Mouse (Mus musculus): ENCODE data around the gene Gm4894. TPM values are rescaled to one million over a fixed set of nuclear protein-coding genes. Genes with fewer than 3 reads are reported as not detected.

The Gm4894 gene
- total RNA-seq (2021), result not detected

DNA sequence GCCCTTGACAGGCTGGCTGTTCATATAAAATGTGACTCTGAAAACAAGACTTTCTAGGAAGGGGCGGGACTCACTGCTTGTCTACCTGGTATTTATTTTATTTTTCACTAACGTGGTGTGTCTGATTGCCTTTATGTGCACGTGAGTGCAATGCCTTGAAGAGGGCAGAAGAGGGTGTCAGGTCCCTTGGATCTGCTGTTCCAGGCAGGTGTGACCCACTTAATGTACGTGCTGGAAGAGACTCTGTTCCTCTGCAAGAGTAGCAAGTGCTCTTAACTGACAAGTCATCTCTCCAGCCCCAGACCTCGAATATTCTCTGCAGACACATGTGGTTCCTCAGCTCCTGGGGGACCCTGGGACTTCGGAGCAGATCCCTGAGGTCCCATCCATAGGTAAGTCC is at the start of gene Gm4894:
Gene Gm4894, plus strand, starts transcription at position 301 of the 400 bp plus-strand sequence.
- DNase-seq, result no peak

DNA sequence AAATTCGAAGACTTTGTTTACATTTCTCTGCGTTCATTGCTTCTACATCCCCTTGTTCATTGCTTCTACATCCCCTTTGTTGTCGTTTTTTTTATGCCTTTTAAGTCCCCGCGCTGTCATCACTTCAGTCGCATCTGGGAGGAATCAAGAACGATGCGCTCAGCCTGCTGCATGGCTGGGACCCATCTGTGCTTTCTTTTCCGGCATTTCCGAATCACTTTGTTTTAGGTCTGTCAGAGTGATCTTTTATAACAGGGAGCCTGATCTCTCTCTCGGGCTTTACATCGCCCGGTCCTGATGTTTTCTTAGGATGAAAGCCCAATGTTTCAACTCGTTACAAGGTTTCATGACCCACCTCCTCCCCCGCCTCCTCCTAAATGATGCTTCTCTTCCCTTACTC is 44.0 kb upstream of the Gm4894 start:
- peak; percentile 9 to 24 for DNase-seq

DNA sequence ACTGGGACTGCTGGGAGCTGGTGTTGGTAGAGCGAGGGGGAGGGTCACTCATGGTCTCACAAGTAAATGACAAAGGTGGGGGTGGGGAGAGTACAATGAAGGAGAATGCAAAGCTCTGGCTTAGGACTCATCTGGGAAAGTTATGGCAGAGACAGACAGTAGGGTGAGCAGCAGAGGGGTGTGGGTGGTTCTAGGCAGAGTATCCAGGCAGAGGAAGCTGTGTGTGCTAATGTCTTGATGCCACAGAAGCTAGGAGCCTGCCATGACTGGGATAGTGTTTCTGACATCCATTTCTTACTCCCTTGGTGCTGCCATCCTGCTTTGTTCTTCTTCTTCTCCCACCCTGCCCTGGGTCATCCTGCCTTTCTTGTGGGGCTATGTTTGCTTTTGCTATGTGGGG is 38.8 kb upstream of the Gm4894 start:
- DNase-seq, result peak in 1 of 2 experiments; percentile 14

DNA sequence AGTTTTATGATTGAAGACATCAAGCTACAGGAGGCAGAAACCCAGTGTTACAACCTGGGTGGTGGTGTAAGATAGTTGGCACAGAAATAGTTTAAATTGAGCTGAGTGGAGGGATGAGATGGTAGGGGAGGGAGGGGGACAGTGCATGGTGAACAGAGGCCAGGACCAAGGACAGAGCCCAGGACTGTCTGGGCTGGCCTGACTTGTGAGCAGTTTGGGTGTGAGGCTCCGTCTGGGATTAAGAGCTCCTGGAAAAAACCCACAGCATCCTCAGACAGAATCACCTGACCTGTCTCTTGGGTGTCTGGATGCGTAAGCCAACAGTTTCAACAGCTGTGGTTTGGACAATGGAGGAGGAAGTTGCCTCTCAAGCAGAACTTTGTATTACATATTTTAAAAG is 35.6 kb upstream of the Gm4894 start:
- DNase-seq, result no peak

DNA sequence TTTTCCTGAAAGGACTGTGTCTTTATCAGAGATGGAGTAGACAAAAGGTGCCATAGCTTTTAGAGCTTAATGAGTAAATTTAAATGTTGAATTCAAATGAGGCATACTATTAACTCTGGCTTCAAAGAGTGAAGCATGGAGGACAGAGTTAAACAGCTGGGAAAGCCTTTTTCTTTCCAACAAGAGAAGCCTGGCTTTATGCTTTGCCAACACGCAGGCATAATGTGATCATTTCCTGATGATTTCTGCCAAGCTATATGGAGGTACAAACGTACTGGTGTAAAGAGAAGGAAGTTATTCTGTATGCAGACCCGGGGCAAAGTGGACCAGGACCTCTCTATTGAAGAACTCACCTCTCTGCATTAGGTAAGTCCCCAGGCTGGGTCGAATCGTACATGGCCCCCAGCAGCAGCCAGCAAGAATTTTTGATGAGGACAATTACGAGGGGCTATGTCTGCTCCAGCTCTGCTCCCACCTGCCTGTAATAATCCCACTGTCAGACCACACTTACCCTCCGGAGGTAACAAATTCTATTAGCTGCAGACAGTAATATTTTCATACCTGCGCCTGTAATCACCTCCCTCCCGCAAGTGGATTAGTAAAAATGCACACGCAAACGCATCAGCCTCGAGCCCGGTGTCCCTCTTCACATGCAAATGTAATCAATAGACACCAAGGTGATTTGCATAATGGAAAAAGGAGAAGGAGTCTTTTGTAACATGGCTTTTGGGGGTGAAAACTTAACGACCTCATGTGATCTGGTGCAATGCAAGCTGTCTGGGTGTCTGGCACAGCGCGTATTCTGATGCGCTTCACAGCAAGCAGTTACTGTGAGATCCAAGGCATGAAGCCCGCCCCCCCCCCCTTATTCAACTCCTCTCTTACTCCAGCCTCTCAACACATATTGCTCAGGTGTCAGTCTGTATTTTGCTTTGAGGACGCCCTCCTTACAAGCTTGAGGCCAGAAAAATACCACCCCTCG is 32.4 kb upstream of the Gm4894 start:
- no peak for DNase-seq

DNA sequence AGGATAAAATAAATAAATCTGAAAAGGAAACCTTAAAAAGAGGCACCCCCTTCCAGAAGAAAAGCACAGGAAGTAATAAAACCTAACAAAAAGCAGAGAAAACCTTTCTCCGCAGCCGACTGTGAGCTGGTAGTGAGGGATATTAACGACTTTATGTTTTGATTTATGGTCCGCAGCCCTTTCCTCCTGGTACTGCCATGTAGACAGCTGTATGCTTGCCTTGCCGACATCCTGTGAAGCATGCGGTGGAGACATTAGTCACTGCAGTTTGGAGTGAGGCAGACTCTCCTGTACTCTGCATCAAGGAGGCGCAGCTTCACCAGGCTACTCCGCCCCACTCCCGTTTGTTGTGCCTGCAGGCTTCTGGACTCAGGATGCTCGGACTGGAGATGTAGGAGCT is 25.8 kb upstream of the Gm4894 start:
- DNase-seq, result no peak

DNA sequence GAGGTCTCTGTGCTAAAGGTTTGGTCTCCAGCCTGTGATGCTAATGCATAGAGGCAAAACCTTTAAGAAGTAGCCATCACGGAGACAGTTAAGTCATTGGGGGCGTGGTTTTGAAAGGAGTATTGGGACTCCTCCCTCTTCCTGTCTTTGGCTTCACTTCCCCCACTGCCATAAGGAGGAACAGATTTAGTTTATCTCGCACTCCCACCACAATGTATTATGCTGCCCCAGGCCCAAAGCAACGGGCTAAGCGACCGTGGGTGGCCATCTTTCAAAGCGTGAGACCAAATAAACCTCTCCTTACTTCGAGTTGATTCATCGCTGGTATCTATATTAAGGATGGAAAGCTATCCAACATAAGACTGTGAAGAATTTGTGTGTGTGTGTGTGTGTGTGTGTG is 22.9 kb upstream of the Gm4894 start:
- no peak for DNase-seq

DNA sequence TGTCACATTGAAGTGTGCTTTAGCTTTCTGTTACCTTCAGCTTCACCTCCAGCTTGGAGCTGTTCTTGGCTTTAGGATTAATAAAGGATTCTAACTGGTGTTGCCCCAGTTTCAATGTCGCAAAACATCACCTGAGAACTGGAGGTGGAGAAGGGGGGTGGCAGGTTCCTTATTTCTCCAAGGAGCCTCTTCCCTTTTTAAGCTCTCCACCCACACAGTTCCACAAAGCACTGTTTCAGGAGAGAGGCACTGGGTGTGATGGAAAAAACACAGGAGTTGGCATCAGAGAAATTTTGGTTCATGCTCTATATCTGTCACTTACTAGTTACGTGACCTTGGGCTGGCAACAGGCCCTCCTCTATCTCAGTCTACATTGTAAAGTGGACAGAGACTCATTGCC is 21.3 kb upstream of the Gm4894 start:
- no peak for DNase-seq

DNA sequence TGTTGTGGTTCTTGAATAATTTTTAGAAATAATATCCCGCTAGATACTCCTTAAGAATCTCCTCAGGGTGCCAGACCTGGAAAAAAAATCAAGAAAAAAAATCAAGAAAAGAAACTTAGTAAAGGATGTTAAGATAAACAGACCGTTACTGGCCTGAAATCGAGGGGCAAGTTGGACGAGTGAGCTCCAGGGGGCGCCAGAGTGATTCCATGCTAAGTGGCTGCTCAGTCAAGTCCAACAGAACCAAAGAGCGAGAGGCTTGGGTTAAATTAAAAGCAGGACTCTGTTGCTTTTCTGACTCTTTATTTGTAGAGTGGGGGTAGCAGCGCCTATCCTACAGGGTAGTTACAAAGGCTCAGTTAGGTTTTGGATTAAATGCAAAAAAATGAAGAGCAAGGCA is 3.5 kb upstream of the Gm4894 start:
- DNase-seq, result peak; percentile 56 to 63

DNA sequence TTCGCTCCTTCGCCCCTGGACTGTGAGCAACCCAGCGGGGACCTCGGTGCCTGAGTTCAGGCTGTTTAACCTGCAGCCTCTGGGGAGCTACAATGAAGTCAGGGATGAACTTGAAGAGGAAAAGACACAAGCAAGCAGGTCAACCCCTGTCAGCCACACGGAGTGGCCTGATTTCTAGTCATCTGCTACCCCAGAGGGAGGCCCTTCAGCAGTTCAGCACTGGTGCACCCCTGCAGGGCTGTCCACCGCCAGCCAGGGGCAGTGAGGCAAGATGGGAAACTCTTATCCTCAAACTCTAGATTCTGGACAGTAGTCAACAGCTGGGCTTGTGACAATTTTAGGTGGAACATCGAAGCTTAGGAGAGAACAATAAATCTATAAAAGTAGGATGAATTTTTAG is 18.6 kb downstream of the Gm4894 start:
- DNase-seq, result no peak

DNA sequence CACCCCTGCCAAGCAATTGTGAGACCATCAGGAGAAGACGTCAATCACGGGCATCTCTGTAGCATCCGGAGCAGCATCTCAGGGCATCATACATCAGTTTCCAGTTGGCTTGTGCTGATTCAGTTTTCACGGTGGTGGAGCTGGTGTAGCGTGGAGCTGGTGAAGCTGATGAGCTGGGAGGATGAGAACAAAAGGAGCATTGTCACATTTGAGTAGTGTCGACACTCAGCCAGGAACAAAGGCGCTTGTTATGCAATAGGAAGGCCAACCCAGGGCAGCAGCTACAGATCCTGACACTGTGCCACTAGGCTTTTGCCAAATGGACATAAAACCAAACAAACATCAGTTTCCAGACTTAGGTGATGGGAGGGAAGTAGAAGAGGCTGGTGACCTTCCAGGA is 23.2 kb downstream of the Gm4894 start:
- DNase-seq, result peak in 1 of 2 experiments; percentile 9

DNA sequence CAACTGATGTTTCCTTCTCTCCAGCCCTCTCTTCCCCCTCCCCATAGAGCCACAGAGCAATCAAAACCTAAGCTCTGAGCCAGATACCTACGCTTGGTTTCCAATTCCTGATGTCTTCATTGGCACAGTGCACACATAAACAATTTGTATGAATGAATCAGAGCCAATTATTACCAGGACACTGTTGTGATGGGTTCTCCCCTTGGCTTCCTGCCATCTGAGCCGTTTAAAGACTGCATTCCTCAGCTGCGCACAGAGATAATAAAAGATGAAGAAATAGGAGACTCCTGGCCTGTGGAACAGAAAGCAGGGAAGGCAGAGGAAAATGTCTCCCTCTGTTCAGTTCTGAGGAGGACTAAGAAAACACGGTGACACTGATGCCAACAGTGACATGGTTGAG is 25.6 kb downstream of the Gm4894 start:
- peak; percentile 8 to 18 for DNase-seq

DNA sequence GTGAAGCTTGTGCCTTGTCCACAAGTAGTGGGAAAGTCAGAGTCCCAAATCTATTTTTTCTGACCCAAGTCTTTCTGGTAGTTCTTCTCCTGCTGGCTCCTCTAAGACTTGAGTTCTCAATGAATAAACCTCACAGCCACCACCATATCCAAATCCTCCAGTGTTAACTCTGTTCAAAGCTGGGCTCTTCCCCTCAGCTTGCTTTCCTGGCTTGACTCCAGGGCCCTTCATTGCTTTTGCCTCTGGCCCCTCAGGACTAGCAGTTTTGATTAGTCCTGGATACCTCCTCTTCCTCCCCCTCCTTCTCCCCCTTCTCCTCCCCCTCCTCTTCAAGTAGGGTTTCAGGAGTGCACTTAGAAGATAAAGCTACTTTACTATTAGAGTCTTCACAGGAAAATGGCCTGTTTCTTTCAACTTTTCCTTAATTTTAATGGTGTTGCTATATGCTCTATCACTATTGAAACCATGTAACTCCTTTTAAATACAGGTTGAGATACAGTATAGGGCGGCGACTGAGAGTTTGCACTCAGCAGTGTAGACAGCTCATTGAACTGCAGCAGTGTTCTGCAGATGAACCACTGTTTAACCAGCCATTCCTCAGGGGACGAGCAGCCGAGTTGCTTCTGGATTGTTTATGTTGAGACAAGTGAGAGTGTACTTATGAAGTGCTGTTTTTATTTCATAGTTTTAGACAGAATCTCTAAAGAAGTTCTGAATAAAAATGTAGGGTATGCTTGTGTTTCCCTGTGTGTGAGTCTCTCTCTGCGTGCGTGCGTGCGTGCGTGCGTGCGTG is 26.4 kb downstream of the Gm4894 start:
- no peak for DNase-seq

DNA sequence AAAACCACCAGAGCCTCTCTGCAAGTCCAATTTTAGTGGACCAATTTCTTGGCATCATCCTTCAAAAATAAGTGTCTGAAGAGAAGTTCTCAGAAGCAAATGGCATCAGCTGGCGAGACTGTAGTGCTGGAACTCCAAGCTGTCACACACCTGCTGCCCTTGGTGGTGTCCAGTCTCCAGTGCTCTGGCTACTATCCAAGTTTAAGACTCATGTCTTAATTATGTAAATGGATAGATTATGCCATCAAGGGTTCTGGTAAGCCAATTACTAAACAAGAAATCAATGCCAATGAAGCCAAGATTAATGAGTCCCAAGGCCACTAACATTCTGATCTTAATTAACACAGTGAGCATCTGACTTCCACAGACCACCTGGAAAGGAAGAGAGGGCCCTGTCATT is 44.8 kb downstream of the Gm4894 start:
- no peak for DNase-seq

DNA sequence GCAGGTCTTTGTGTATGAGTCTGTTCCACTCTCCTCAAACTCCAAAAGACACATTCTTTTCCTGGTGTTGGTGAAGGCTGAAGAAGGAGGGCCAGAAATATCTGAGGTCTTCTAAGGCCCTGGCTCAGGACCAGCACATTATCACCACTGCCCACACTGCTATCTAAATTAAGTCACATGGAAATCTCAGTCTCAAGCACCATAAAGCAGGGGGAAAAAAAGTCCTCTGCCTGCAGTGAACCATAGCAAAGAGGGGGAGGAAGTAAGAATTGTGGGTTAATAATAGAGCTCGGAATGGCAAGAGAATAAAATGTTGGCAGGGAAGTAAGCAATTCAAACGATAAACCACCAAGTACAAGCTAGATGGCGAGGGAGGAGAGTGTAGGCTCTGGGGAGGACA is 57.2 kb downstream of the Gm4894 start:
- DNase-seq, result no peak

DNA sequence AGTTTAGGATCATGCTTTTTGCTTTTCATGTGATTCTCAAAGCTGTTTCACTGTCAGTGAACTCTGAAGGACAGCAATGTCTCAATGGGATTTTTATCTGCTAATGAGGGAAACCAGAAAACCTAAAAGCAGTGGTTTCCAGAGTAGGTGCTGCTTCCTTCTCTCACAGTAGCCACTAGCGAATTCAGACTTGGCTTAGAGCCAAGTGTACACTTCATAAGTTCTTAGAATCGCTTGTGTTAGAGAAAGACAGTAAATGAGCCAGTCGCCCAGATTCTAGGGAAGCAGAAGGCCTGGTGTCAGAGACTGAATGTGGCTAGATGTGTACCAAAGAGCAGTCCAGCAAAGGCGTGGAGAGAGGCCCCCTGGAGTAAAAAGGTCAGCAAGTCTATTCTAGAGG is 60.5 kb downstream of the Gm4894 start:
- no peak for DNase-seq

DNA sequence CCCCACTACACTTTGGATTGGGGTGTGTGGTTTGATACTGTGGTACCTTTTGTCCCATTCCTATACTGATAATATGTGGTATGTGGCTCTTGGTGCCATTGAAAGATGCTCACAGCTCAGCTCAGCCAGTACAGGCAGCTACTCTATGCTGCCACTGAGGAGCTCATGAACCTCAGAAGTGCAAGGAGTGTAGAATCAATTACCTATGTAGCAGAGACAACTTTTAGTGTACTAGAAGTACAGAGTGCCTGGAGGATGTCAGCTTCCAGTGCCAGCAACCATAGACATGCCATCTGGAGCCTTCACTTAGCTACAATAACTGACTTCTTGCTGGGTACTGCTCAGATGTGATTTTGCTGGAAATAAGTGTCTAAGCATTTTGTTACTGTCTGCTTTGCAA is 68.3 kb downstream of the Gm4894 start:
- no peak for DNase-seq

Other genes with a start within 250 kb of the Gm4894 start
- gene Zw10, start 194.9 kb upstream of the Gm4894 start, total RNA-seq (2021), result 10 to 100 TPM; 17.3 to 19.7 TPM
- under 1 TPM; 0.55 to 0.61 TPM for gene Tmprss5, start 169.3 kb upstream of the Gm4894 start, total RNA-seq (2021)
- 1 to 10 TPM; 3.2 to 3.5 TPM for gene Drd2, start 90.1 kb downstream of the Gm4894 start, total RNA-seq (2021)
- gene Ankk1, start 176.5 kb downstream of the Gm4894 start, total RNA-seq (2021), result not detected
- 1 to 10 TPM; 1.3 to 1.4 TPM for gene Ttc12, start 235.7 kb downstream of the Gm4894 start, total RNA-seq (2021)

Measured in layer of hippocampus, postnatal 36 days (tissue).